Mouse (Mus musculus): ENCODE measurements around the gene Maco1. TPM values are rescaled to one million over a fixed set of nuclear protein-coding genes. Genes with fewer than 3 reads are reported as not detected.
"Not testable (repeated sequence)": the region's sequence is repeated elsewhere in the genome, so short reads cannot be mapped to it uniquely, and the experiment has no call there.

Maco1 gene
- polyA plus RNA-seq, 1 experiment from 2014 or later = 25.5 TPM

GRCm38 (mm10) chr4:134835486-134835885 is 17.7 kb downstream of the Maco1 start:
- ATAC-seq (ENCODE audit: insufficient number of reproducible peaks, insufficient read depth, low FRiP score, low read depth) = no peak
- H3K4me2 ChIP-seq (ENCODE audit: low read length) = no peak overlapping the region
- H3K9me3 ChIP-seq (ENCODE audit: control insufficient read depth, low read length) = no peaks in the 10 kb centered on the region
- H3K36me3 ChIP-seq (ENCODE audit: control insufficient read depth, insufficient read depth, low read length) = peaks cover 53% of the 10 kb centered on the region
- H3K4me3 ChIP-seq (ENCODE audit: control insufficient read depth in 1 of 2, insufficient read depth in 1 of 2, low read depth in 1 of 2, low read length in 2 of 2) = no peak overlapping the region
- H3K27ac ChIP-seq (replicated peaks in 1 of 2; ENCODE audit: control insufficient read depth in 1 of 2, insufficient read depth in 1 of 2, low read depth in 2 of 2, low read length in 2 of 2) = no peak overlapping the region
- 83% methylated on average over 4 of the region's 4 CpGs for WGBS
- H3K9ac ChIP-seq (ENCODE audit: low read length) = no peak overlapping the region
- no peaks in the 10 kb centered on the region for H3K27me3 ChIP-seq (ENCODE audit: control insufficient read depth, insufficient read depth, low read length)
- no peaks in the 10 kb centered on the region for H3K4me1 ChIP-seq (ENCODE audit: control insufficient read depth in 2 of 2, insufficient read depth in 2 of 2, low read length in 2 of 2)

- Histone ChIP-seq H3K36me3 (ENCODE audit: control insufficient read depth, insufficient read depth, low read length) (peaks cover 73% of the 10 kb centered on the region), H3K9ac (ENCODE audit: low read length) (no peak overlapping the region)
- 89% methylated on average over 3 of the region's 3 CpGs for WGBS
These were observed 21.2 kb downstream of the Maco1 start for GRCm38 (mm10) chr4:134831934-134832333.

GRCm38 (mm10) chr4:134827806-134828205 is 25.3 kb downstream of the Maco1 start:
- WGBS = 88% methylated on average over 11 of the region's 11 CpGs
- Histone ChIP-seq H3K4me2 (ENCODE audit: low read length) (no peak overlapping the region), H3K36me3 (ENCODE audit: control insufficient read depth, insufficient read depth, low read length) (peaks cover 69% of the 10 kb centered on the region), H3K9ac (ENCODE audit: low read length) (no peak overlapping the region), H3K9me3 (ENCODE audit: control insufficient read depth, low read length) (no peaks in the 10 kb centered on the region), H3K4me1 (ENCODE audit: control insufficient read depth in 2 of 2, insufficient read depth in 2 of 2, low read length in 2 of 2) (no peaks in the 10 kb centered on the region), H3K27ac (replicated peaks in 1 of 2; ENCODE audit: control insufficient read depth in 1 of 2, insufficient read depth in 1 of 2, low read depth in 2 of 2, low read length in 2 of 2) (no peak overlapping the region), H3K4me3 (ENCODE audit: control insufficient read depth in 1 of 2, insufficient read depth in 1 of 2, low read depth in 1 of 2, low read length in 2 of 2) (no peak overlapping the region), H3K27me3 (ENCODE audit: control insufficient read depth, insufficient read depth, low read length) (no peaks in the 10 kb centered on the region)
- no peak for ATAC-seq (ENCODE audit: insufficient number of reproducible peaks, insufficient read depth, low FRiP score, low read depth)

More at GRCm38 (mm10) chr4:134831934-134832333, 21.2 kb downstream of the Maco1 start:
- Histone ChIP-seq H3K4me1 (ENCODE audit: control insufficient read depth in 2 of 2, insufficient read depth in 2 of 2, low read length in 2 of 2) (no peaks in the 10 kb centered on the region), H3K27me3 (ENCODE audit: control insufficient read depth, insufficient read depth, low read length) (no peaks in the 10 kb centered on the region), H3K4me3 (ENCODE audit: control insufficient read depth in 1 of 2, insufficient read depth in 1 of 2, low read depth in 1 of 2, low read length in 2 of 2) (no peak overlapping the region), H3K27ac (replicated peaks in 1 of 2; ENCODE audit: control insufficient read depth in 1 of 2, insufficient read depth in 1 of 2, low read depth in 2 of 2, low read length in 2 of 2) (no peak overlapping the region), H3K9me3 (ENCODE audit: control insufficient read depth, low read length) (no peaks in the 10 kb centered on the region), H3K4me2 (ENCODE audit: low read length) (no peak overlapping the region)
- ATAC-seq (ENCODE audit: insufficient number of reproducible peaks, insufficient read depth, low FRiP score, low read depth) = no peak

- ATAC-seq (ENCODE audit: insufficient number of reproducible peaks, insufficient read depth, low FRiP score, low read depth) = no peak
- peaks cover 58% of the 10 kb centered on the region for H3K36me3 ChIP-seq (ENCODE audit: control insufficient read depth, insufficient read depth, low read length)
- no peaks in the 10 kb centered on the region for H3K9me3 ChIP-seq (ENCODE audit: control insufficient read depth, low read length)
- H3K27ac ChIP-seq (replicated peaks in 1 of 2; ENCODE audit: control insufficient read depth in 1 of 2, insufficient read depth in 1 of 2, low read depth in 2 of 2, low read length in 2 of 2) = no peak overlapping the region
- H3K27me3 ChIP-seq (ENCODE audit: control insufficient read depth, insufficient read depth, low read length) = no peaks in the 10 kb centered on the region
- H3K4me3 ChIP-seq (ENCODE audit: control insufficient read depth in 1 of 2, insufficient read depth in 1 of 2, low read depth in 1 of 2, low read length in 2 of 2) = no peak overlapping the region
- no peak overlapping the region for H3K9ac ChIP-seq (ENCODE audit: low read length)
- H3K4me1 ChIP-seq (ENCODE audit: control insufficient read depth in 2 of 2, insufficient read depth in 2 of 2, low read length in 2 of 2) = peaks cover 3 to 9% of the 10 kb centered on the region in 2 experiments
- H3K4me2 ChIP-seq (ENCODE audit: low read length) = no peak overlapping the region
These were observed 26.8 kb downstream of the Maco1 start for GRCm38 (mm10) chr4:134826348-134826747.

- H3K4me1 ChIP-seq (ENCODE audit: control insufficient read depth in 2 of 2, insufficient read depth in 2 of 2, low read length in 2 of 2) = peaks cover 4 to 10% of the 10 kb centered on the region in 2 experiments
- not testable (repeated sequence) for H3K27me3 ChIP-seq (ENCODE audit: control insufficient read depth, insufficient read depth, low read length); H3K9ac ChIP-seq (ENCODE audit: low read length); H3K4me2 ChIP-seq (ENCODE audit: low read length); H3K9me3 ChIP-seq (ENCODE audit: control insufficient read depth, low read length); H3K27ac ChIP-seq (replicated peaks in 1 of 2; ENCODE audit: control insufficient read depth in 1 of 2, insufficient read depth in 1 of 2, low read depth in 2 of 2, low read length in 2 of 2); ATAC-seq (ENCODE audit: insufficient number of reproducible peaks, insufficient read depth, low FRiP score, low read depth); H3K4me3 ChIP-seq (ENCODE audit: control insufficient read depth in 1 of 2, insufficient read depth in 1 of 2, low read depth in 1 of 2, low read length in 2 of 2)
- H3K36me3 ChIP-seq (ENCODE audit: control insufficient read depth, insufficient read depth, low read length) = peaks cover 54% of the 10 kb centered on the region
- WGBS = 97% methylated on average over 10 of the region's 11 CpGs
These were observed 27.3 kb downstream of the Maco1 start for GRCm38 (mm10) chr4:134825864-134826263.

GRCm38 (mm10) chr4:134823560-134823959 is 29.6 kb downstream of the Maco1 start:
- WGBS = 75% methylated on average over 2 of the region's 2 CpGs
- ATAC-seq (ENCODE audit: insufficient number of reproducible peaks, insufficient read depth, low FRiP score, low read depth) = no peak
- Histone ChIP-seq H3K27ac (replicated peaks in 1 of 2; ENCODE audit: control insufficient read depth in 1 of 2, insufficient read depth in 1 of 2, low read depth in 2 of 2, low read length in 2 of 2) (no peak overlapping the region), H3K4me3 (ENCODE audit: control insufficient read depth in 1 of 2, insufficient read depth in 1 of 2, low read depth in 1 of 2, low read length in 2 of 2) (no peak overlapping the region), H3K9me3 (ENCODE audit: control insufficient read depth, low read length) (no peaks in the 10 kb centered on the region), H3K36me3 (ENCODE audit: control insufficient read depth, insufficient read depth, low read length) (peaks cover 46% of the 10 kb centered on the region), H3K9ac (ENCODE audit: low read length) (no peak overlapping the region), H3K4me2 (ENCODE audit: low read length) (no peak overlapping the region), H3K27me3 (ENCODE audit: control insufficient read depth, insufficient read depth, low read length) (no peaks in the 10 kb centered on the region), H3K4me1 (ENCODE audit: control insufficient read depth in 2 of 2, insufficient read depth in 2 of 2, low read length in 2 of 2) (peaks cover 4 to 10% of the 10 kb centered on the region in 2 experiments)

GRCm38 (mm10) chr4:134821061-134821460 is 32.1 kb downstream of the Maco1 start:
- 75% methylated on average over 1 of the region's 1 CpGs for WGBS
- H3K27me3 ChIP-seq (ENCODE audit: control insufficient read depth, insufficient read depth, low read length) = no peaks in the 10 kb centered on the region
- no peak overlapping the region for H3K9ac ChIP-seq (ENCODE audit: low read length)
- H3K27ac ChIP-seq (replicated peaks in 1 of 2; ENCODE audit: control insufficient read depth in 1 of 2, insufficient read depth in 1 of 2, low read depth in 2 of 2, low read length in 2 of 2) = no peak overlapping the region
- H3K4me2 ChIP-seq (ENCODE audit: low read length) = no peak overlapping the region
- no peak overlapping the region for H3K4me3 ChIP-seq (ENCODE audit: control insufficient read depth in 1 of 2, insufficient read depth in 1 of 2, low read depth in 1 of 2, low read length in 2 of 2)
- peaks cover 4 to 10% of the 10 kb centered on the region in 2 experiments for H3K4me1 ChIP-seq (ENCODE audit: control insufficient read depth in 2 of 2, insufficient read depth in 2 of 2, low read length in 2 of 2)
- no peak for ATAC-seq (ENCODE audit: insufficient number of reproducible peaks, insufficient read depth, low FRiP score, low read depth)
- H3K36me3 ChIP-seq (ENCODE audit: control insufficient read depth, insufficient read depth, low read length) = peaks cover 26% of the 10 kb centered on the region
- no peaks in the 10 kb centered on the region for H3K9me3 ChIP-seq (ENCODE audit: control insufficient read depth, low read length)

- no peak overlapping the region for H3K27ac ChIP-seq (replicated peaks in 1 of 2; ENCODE audit: control insufficient read depth in 1 of 2, insufficient read depth in 1 of 2, low read depth in 2 of 2, low read length in 2 of 2)
These were observed 35.4 kb downstream of the Maco1 start for GRCm38 (mm10) chr4:134817706-134818105.

More at GRCm38 (mm10) chr4:134817706-134818105, 35.4 kb downstream of the Maco1 start:
- Histone ChIP-seq H3K4me2 (ENCODE audit: low read length) (no peak overlapping the region), H3K27me3 (ENCODE audit: control insufficient read depth, insufficient read depth, low read length) (no peaks in the 10 kb centered on the region), H3K9ac (ENCODE audit: low read length) (no peak overlapping the region), H3K4me3 (ENCODE audit: control insufficient read depth in 1 of 2, insufficient read depth in 1 of 2, low read depth in 1 of 2, low read length in 2 of 2) (no peak overlapping the region), H3K9me3 (ENCODE audit: control insufficient read depth, low read length) (no peaks in the 10 kb centered on the region), H3K4me1 (ENCODE audit: control insufficient read depth in 2 of 2, insufficient read depth in 2 of 2, low read length in 2 of 2) (peaks cover 4 to 17% of the 10 kb centered on the region in 2 experiments), H3K36me3 (ENCODE audit: control insufficient read depth, insufficient read depth, low read length) (peaks cover 11% of the 10 kb centered on the region; the same call in 1 of the 2 replicates)
- 72% methylated on average over 4 of the region's 4 CpGs for WGBS
- no peak for ATAC-seq (ENCODE audit: insufficient number of reproducible peaks, insufficient read depth, low FRiP score, low read depth)

Measured in heart, embryonic 14.5 days (tissue).